Mouse (Mus musculus) limb, embryonic 12.5 days (tissue): ENCODE data around the gene Pus3. TPM values are rescaled to one million over a fixed set of nuclear protein-coding genes. Genes with fewer than 3 reads are reported as not detected.
A peak's percentile ranks its signal among the peaks of the same experiment; 100 is the strongest.

Source experiments
- ATAC-seq: fragments of 200-750 bp; cut with Nextera tagmentation; 2 replicates; pipeline ENCODE4 v1.8.0; 2017; ENCODE audit warnings: low read depth, moderate TSS enrichment; ENCODE audit not compliant: insufficient number of reproducible peaks, insufficient read depth, low FRiP score, low TSS enrichment
- H3K27ac ChIP-seq: fragments of 300-500 bp; sonication (generic); 2 replicates; pipeline ENCODE4 v1.5.1; 2016; ENCODE audit warnings: mild to moderate bottlenecking, moderate library complexity
- H3K27me3 ChIP-seq: fragments of 300-500 bp; sonication (generic); 2 replicates; pipeline ENCODE4 v1.6.1; 2016; ENCODE audit warnings: mild to moderate bottlenecking, moderate library complexity
- H3K36me3 ChIP-seq: fragments of 300-500 bp; sonication (generic); 2 replicates; pipeline ENCODE4 v1.6.1; 2016; ENCODE audit warnings: mild to moderate bottlenecking, moderate library complexity
- H3K4me1 ChIP-seq: fragments of 300-500 bp; sonication (generic); replicated peaks from 2 replicates; pipeline ENCODE4 v1.6.1; 2016
- H3K4me2 ChIP-seq: fragments of 300-500 bp; sonication (generic); 2 replicates; pipeline ENCODE4 v1.6.1; 2016; ENCODE audit warnings: mild to moderate bottlenecking, moderate library complexity
- H3K4me3 ChIP-seq: fragments of 300-500 bp; sonication (generic); replicated peaks from 2 replicates; pipeline ENCODE4 v1.5.1; 2016; ENCODE audit warnings: mild to moderate bottlenecking
- H3K9ac ChIP-seq: fragments of 300-500 bp; sonication (generic); replicated peaks from 2 replicates; pipeline ENCODE4 v1.6.1; 2016; ENCODE audit warnings: mild to moderate bottlenecking, moderate library complexity
- H3K9me3 ChIP-seq: fragments of 300-500 bp; sonication (generic); 2 replicates; pipeline ENCODE4 v1.6.1; 2016; ENCODE audit warnings: mild to moderate bottlenecking, moderate library complexity
- WGBS: fragments of 180-500 bp; shearing (Covaris S2); methylation state at CpG from one replicate; pipeline ENCODE4 v1.1.7; 2016; 5-methylcytosine and 5-hydroxymethylcytosine counted together
- polyA plus RNA-seq: library from polyadenylated mRNA; unstranded; fragments of >200 nt; fragmentation: Nextera tagmentation; extraction: Ambion mirVana; gene quantifications from 2 replicates; pipeline ENCODE4 v1.2.1, GENCODE M21; 2016

Gene Pus3
- polyA plus RNA-seq, 1 experiment from 2014 or later = 19.3 TPM

DNA sequence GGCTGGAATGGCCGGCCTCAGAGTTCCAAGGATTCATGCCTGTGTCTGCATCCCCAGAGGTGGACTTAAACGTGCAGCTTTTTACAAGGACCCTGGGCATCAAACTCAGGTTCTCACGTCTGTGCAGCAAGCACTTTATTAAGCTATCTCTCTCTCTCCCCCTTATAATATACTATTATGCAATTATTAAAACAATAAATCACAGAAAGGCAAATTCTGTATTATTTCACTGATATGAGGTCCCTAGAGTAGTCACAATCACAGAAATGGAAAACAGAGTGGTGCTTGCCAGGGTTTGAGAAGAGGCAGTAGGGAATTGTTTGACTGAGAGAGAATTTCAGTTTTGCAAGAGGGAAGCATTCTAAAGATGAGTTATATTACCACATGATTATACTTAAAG lies 29.3 kb upstream of the Pus3 start:
- Histone ChIP-seq H3K36me3 (no peaks in the 10 kb centered on the region), H3K4me2 (no peak overlapping the region), H3K27me3 (no peaks in the 10 kb centered on the region), H3K27ac (peak overlapping the region; percentile 57; the same call in 1 of the 2 replicates), H3K9ac (no peak overlapping the region), H3K9me3 (no peaks in the 10 kb centered on the region), H3K4me1 (peaks cover 60% of the 10 kb centered on the region), H3K4me3 (no peak overlapping the region)
- 15% methylated on average over 3 of the region's 3 CpGs for WGBS
- ATAC-seq = no peak

GRCm38 (mm10) chr9:35529796-35530195 lies 28.6 kb upstream of the Pus3 start:
- Histone ChIP-seq H3K4me3 (no peak overlapping the region), H3K27ac (peak overlapping the region; percentile 82), H3K9ac (no peak overlapping the region; the same call in 1 of the 2 replicates), H3K9me3 (no peaks in the 10 kb centered on the region), H3K4me1 (peaks cover 55% of the 10 kb centered on the region), H3K4me2 (peak overlapping the region; percentile 35), H3K36me3 (no peaks in the 10 kb centered on the region), H3K27me3 (no peaks in the 10 kb centered on the region)
- peak; percentile 57 for ATAC-seq
- WGBS = 5% methylated on average over 1 of the region's 1 CpGs

GRCm38 (mm10) chr9:35533266-35533665 lies 25.1 kb upstream of the Pus3 start:
- no peaks in the 10 kb centered on the region for H3K9me3 ChIP-seq
- no peak overlapping the region for H3K4me2 ChIP-seq
- H3K36me3 ChIP-seq = no peaks in the 10 kb centered on the region
- H3K4me3 ChIP-seq = no peak overlapping the region
- WGBS = 17% methylated on average over 9 of the region's 9 CpGs
- H3K4me1 ChIP-seq = peaks cover 65% of the 10 kb centered on the region
- H3K27me3 ChIP-seq = no peaks in the 10 kb centered on the region
- no peak for ATAC-seq
- H3K9ac ChIP-seq = no peak overlapping the region
- peak overlapping the region; percentile 50; the same call in 1 of the 2 replicates for H3K27ac ChIP-seq

- Histone ChIP-seq H3K9ac (no peak overlapping the region), H3K4me3 (no peak overlapping the region), H3K4me2 (no peak overlapping the region), H3K27ac (peak overlapping the region; percentile 57; the same call in 1 of the 2 replicates), H3K36me3 (no peaks in the 10 kb centered on the region), H3K4me1 (peaks cover 52% of the 10 kb centered on the region), H3K9me3 (no peaks in the 10 kb centered on the region), H3K27me3 (no peaks in the 10 kb centered on the region)
- ATAC-seq = peak; percentile 76
- 8% methylated on average over 2 of the region's 2 CpGs for WGBS
Observed at GRCm38 (mm10) chr9:35535110-35535509, 23.3 kb upstream of the Pus3 start.

GRCm38 (mm10) chr9:35535876-35536275 lies 22.5 kb upstream of the Pus3 start:
- no peaks in the 10 kb centered on the region for H3K36me3 ChIP-seq
- no peak overlapping the region for H3K4me2 ChIP-seq
- WGBS = 74% methylated on average over 4 of the region's 4 CpGs
- H3K9me3 ChIP-seq = no peaks in the 10 kb centered on the region
- H3K27ac ChIP-seq = no peak overlapping the region
- no peaks in the 10 kb centered on the region for H3K27me3 ChIP-seq
- no peak overlapping the region for H3K9ac ChIP-seq
- H3K4me1 ChIP-seq = peaks cover 44% of the 10 kb centered on the region
- H3K4me3 ChIP-seq = no peak overlapping the region
- no peak for ATAC-seq

GRCm38 (mm10) chr9:35539001-35539750 lies 19.2 kb upstream of the Pus3 start:
- Histone ChIP-seq H3K4me3 (no peak overlapping the region), H3K4me2 (no peak overlapping the region), H3K36me3 (no peaks in the 10 kb centered on the region), H3K27ac (no peak overlapping the region), H3K27me3 (peaks cover 3% of the 10 kb centered on the region; the same call in 1 of the 2 replicates), H3K9ac (no peak overlapping the region), H3K9me3 (no peaks in the 10 kb centered on the region), H3K4me1 (peaks cover 20% of the 10 kb centered on the region)
- WGBS = 81% methylated on average over 13 of the region's 13 CpGs
- ATAC-seq = no peak

GRCm38 (mm10) chr9:35541024-35541423 lies 17.4 kb upstream of the Pus3 start:
- no peaks in the 10 kb centered on the region for H3K9me3 ChIP-seq
- H3K4me1 ChIP-seq = peaks cover 18% of the 10 kb centered on the region
- WGBS = 79% methylated on average over 5 of the region's 5 CpGs
- no peaks in the 10 kb centered on the region for H3K36me3 ChIP-seq
- no peak overlapping the region for H3K4me3 ChIP-seq
- H3K27ac ChIP-seq = no peak overlapping the region
- peaks cover 3% of the 10 kb centered on the region; the same call in 1 of the 2 replicates for H3K27me3 ChIP-seq
- no peak for ATAC-seq
- 0 out of 2 replicates have a peak overlapping the region, but pooled peaks have one; percentile 6 for H3K9ac ChIP-seq
- no peak overlapping the region for H3K4me2 ChIP-seq

DNA sequence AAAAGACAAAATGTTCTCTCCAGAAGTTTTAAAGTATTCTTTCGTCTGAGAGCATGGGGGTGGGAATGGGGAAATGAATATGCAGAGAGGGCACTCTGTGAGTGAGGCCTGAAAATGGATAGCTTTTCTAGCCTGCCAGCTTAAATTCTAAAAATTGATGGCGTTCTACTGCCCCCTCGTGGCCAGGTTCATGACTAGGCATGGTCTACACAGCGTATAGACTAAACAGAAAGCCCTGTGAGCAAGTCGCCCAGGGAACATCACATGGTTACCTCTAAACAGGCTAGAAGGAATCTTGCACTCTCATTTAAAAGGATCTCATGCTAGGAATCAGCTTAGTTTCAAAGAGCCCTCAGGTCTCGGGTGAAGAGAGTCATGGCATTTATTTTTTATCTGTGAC lies 16.9 kb upstream of the Pus3 start:
- 8% methylated on average over 6 of the region's 6 CpGs for WGBS
- peaks cover 18% of the 10 kb centered on the region for H3K4me1 ChIP-seq

GRCm38 (mm10) chr9:35541941-35542340 lies 16.5 kb upstream of the Pus3 start:
- Histone ChIP-seq H3K27ac (no peak overlapping the region), H3K4me3 (no peak overlapping the region), H3K9me3 (no peaks in the 10 kb centered on the region), H3K4me2 (no peak overlapping the region), H3K9ac (no peak overlapping the region), H3K4me1 (peaks cover 18% of the 10 kb centered on the region), H3K27me3 (peaks cover 3% of the 10 kb centered on the region; the same call in 1 of the 2 replicates), H3K36me3 (no peaks in the 10 kb centered on the region)
- ATAC-seq = no peak
- 70% methylated on average over 6 of the region's 6 CpGs for WGBS

More for the DNA sequence above, 16.9 kb upstream of the Pus3 start:
- H3K9me3 ChIP-seq = no peaks in the 10 kb centered on the region
- H3K27ac ChIP-seq = no peak overlapping the region
- no peak overlapping the region for H3K4me2 ChIP-seq
- H3K27me3 ChIP-seq = peaks cover 3% of the 10 kb centered on the region; the same call in 1 of the 2 replicates
- no peak overlapping the region for H3K9ac ChIP-seq
- H3K4me3 ChIP-seq = no peak overlapping the region
- peak; percentile 64; the same call in 1 of the 2 replicates for ATAC-seq
- no peaks in the 10 kb centered on the region for H3K36me3 ChIP-seq

DNA sequence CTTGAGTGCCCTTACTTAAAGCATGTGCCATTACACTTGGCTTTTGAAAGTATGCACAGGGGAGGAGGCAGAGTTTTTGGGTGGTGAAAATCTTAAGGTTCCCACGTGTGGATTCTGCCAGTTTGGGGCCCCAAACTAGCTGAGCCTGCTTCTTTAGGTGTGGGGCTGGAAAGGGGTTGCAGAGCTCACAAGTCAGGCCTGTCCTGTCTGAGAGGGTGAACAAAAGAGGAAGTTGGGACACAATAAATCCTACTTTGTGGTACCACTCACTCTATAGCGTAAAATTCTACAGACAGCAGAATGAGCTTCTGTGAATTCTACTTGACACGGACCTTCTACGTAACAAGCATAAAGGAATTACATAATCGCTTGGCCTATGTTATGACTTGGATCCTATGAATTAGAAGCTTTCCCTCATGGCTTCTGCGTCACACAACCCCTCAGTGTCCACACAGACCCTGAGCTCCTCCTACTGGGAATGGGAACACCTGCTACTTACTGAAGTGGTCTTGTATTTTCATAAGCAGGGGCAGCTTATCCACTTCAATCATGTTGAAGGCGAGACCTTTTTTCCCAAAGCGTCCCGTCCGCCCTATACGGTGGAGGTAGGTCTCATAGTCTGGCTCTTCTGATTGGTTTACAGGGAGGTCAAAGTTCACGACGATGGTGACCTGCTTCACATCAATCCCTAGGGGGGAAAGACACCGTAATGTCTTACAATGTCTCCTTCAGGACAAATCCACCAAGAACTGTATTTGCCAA lies 15.1 kb upstream of the Pus3 start:
- H3K4me1 ChIP-seq = peaks cover 9% of the 10 kb centered on the region; the same call in 1 of the 2 replicates
- H3K27me3 ChIP-seq = peaks cover 3% of the 10 kb centered on the region; the same call in 1 of the 2 replicates
- H3K4me2 ChIP-seq = no peak overlapping the region
- no peak overlapping the region for H3K27ac ChIP-seq
- 82% methylated on average over 14 of the region's 14 CpGs for WGBS
- no peak overlapping the region for H3K9ac ChIP-seq
- H3K9me3 ChIP-seq = no peaks in the 10 kb centered on the region
- H3K36me3 ChIP-seq = no peaks in the 10 kb centered on the region
- no peak for ATAC-seq
- no peak overlapping the region for H3K4me3 ChIP-seq

GRCm38 (mm10) chr9:35544666-35545065 lies 13.7 kb upstream of the Pus3 start:
- H3K4me3 ChIP-seq = no peak overlapping the region
- 48% methylated on average over 2 of the region's 2 CpGs for WGBS
- no peak for ATAC-seq
- H3K9ac ChIP-seq = no peak overlapping the region
- H3K27me3 ChIP-seq = peaks cover 3% of the 10 kb centered on the region; the same call in 1 of the 2 replicates
- no peak overlapping the region for H3K4me2 ChIP-seq
- H3K36me3 ChIP-seq = no peaks in the 10 kb centered on the region
- 0 out of 2 replicates have a peak, but pooled peaks cover 5% of the 10 kb centered on the region for H3K4me1 ChIP-seq
- H3K9me3 ChIP-seq = no peaks in the 10 kb centered on the region
- H3K27ac ChIP-seq = no peak overlapping the region
